Mouse (Mus musculus) forebrain, postnatal 0 days (tissue): ENCODE data around the gene Ppp1r13b. TPM values are rescaled to one million over a fixed set of nuclear protein-coding genes. Genes with fewer than 3 reads are reported as not detected.

ENCODE experiments used
- ATAC-seq: fragments of 200-750 bp; cut with Nextera tagmentation; 2 replicates; pipeline ENCODE4 v1.8.0; 2017; ENCODE audit warnings: mild to moderate bottlenecking, moderate library complexity
- DNase-seq: peaks from one replicate; pipeline ENCODE4 v3.0.0-alpha.2; 2015
- H3K27ac ChIP-seq: fragments of 300-500 bp; sonication (generic); 2 replicates; pipeline ENCODE4 v1.5.1; 2014; ENCODE audit warnings: low read depth, mild to moderate bottlenecking, antibody characterized with exemption, low read length, moderate library complexity, mixed read lengths
- H3K27me3 ChIP-seq: fragments of 300-500 bp; sonication (generic); 2 replicates; pipeline ENCODE4 v1.6.1; 2014; ENCODE audit warnings: mild to moderate bottlenecking, low read length, mixed read lengths; ENCODE audit not compliant: insufficient read depth
- H3K36me3 ChIP-seq: fragments of 300-500 bp; sonication (generic); 2 replicates; pipeline ENCODE4 v1.6.1; 2014; ENCODE audit warnings: mild to moderate bottlenecking, moderate library complexity; ENCODE audit not compliant: insufficient read depth
- H3K4me1 ChIP-seq: fragments of 300-500 bp; sonication (generic); 2 replicates; pipeline ENCODE4 v1.6.1; 2014; ENCODE audit warnings: antibody characterized with exemption; ENCODE audit not compliant: insufficient read depth
- H3K4me2 ChIP-seq: fragments of 300-500 bp; sonication (generic); 2 replicates; pipeline ENCODE4 v1.6.1; 2014; ENCODE audit warnings: low read depth, mild to moderate bottlenecking, moderate library complexity
- H3K4me3 ChIP-seq: fragments of 300-500 bp; sonication (generic); 2 replicates; pipeline ENCODE4 v1.5.1; 2014; ENCODE audit warnings: low read depth, low read length, mixed read lengths
- H3K9ac ChIP-seq: fragments of 300-500 bp; sonication (generic); 2 replicates; pipeline ENCODE4 v1.6.1; 2014; ENCODE audit warnings: mild to moderate bottlenecking
- H3K9me3 ChIP-seq: fragments of 300-500 bp; sonication (generic); 2 replicates; pipeline ENCODE4 v1.6.1; 2016; ENCODE audit warnings: low read length
- CTCF ChIP-seq: sonication (generic); IDR thresholded peaks from 2 replicates; pipeline ENCODE4 v1.5.1; 2016; ENCODE audit warnings: antibody characterized with exemption, control low read depth, low read depth
- WGBS: fragments of 180-500 bp; shearing (Covaris S2); extraction: QIAGEN DNeasy Blood & Tissue Kit; methylation state at CpG from one replicate; pipeline ENCODE4 v1.1.7; 2014; 5-methylcytosine and 5-hydroxymethylcytosine counted together
- polyA plus RNA-seq: library from polyadenylated mRNA; unstranded; fragments of >200 nt; fragmentation: Nextera tagmentation; extraction: Ambion mirVana; gene quantifications from 2 replicates; pipeline ENCODE4 v1.2.1, GENCODE M21; 2015
- total RNA-seq: library from RNA; depleted of rRNA; stranded (reverse); fragments of >200 nt; gene quantifications from 2 replicates; pipeline ENCODE4 v1.2.3, GENCODE M21; 2014

Gene Ppp1r13b
- total and polyA plus RNA-seq, 2 experiments from 2014 or later: 37.6 to 53.8 TPM

- Histone ChIP-seq H3K4me3 (no peak overlapping the region), H3K4me2 (no peak overlapping the region), H3K27ac (no peak overlapping the region), H3K9me3 (no peaks in the 10 kb centered on the region), H3K36me3 (no peaks in the 10 kb centered on the region; the same call in 1 of the 2 replicates), H3K9ac (no peak overlapping the region), H3K4me1 (no peaks in the 10 kb centered on the region), H3K27me3 (no peaks in the 10 kb centered on the region)
- no peak for TF ChIP-seq CTCF
- DNase-seq (no peak), ATAC-seq (no peak)
- WGBS: 74% methylated on average over 4 of the region's 4 CpGs
These were observed 54.4 kb downstream of the Ppp1r13b start for GRCm38 (mm10) chr12:111853546-111853945.

GRCm38 (mm10) chr12:111853011-111853436, 54.9 kb downstream of the Ppp1r13b start:
- Histone ChIP-seq H3K9ac (no peak overlapping the region), H3K9me3 (no peaks in the 10 kb centered on the region), H3K36me3 (no peaks in the 10 kb centered on the region; the same call in 1 of the 2 replicates), H3K4me1 (no peaks in the 10 kb centered on the region), H3K27ac (no peak overlapping the region), H3K4me3 (no peak overlapping the region), H3K4me2 (no peak overlapping the region), H3K27me3 (no peaks in the 10 kb centered on the region)
- TF ChIP-seq CTCF: no peak
- WGBS: 73% methylated on average over 10 of the region's 10 CpGs
- DNase-seq (no peak), ATAC-seq (no peak)

GRCm38 (mm10) chr12:111851745-111852144, 56.2 kb downstream of the Ppp1r13b start:
- peak; percentile 27 for DNase-seq
- 57% methylated on average over 5 of the region's 5 CpGs for WGBS
- no peak overlapping the region for H3K4me2 ChIP-seq
- no peaks in the 10 kb centered on the region for H3K27me3 ChIP-seq
- no peak for TF ChIP-seq CTCF
- H3K9ac ChIP-seq: no peak overlapping the region
- H3K4me1 ChIP-seq: no peaks in the 10 kb centered on the region
- H3K9me3 ChIP-seq: no peaks in the 10 kb centered on the region
- ATAC-seq: peak; percentile 62
- no peaks in the 10 kb centered on the region for H3K36me3 ChIP-seq
- no peak overlapping the region for H3K27ac ChIP-seq
- no peak overlapping the region for H3K4me3 ChIP-seq

GRCm38 (mm10) chr12:111851235-111851634, 56.7 kb downstream of the Ppp1r13b start:
- Histone ChIP-seq H3K27me3 (no peaks in the 10 kb centered on the region), H3K36me3 (no peaks in the 10 kb centered on the region), H3K4me2 (no peak overlapping the region), H3K9ac (no peak overlapping the region), H3K27ac (no peak overlapping the region), H3K4me1 (no peaks in the 10 kb centered on the region), H3K4me3 (no peak overlapping the region), H3K9me3 (no peaks in the 10 kb centered on the region)
- WGBS: 47% methylated on average over 2 of the region's 2 CpGs
- DNase-seq (no peak), ATAC-seq (no peak)
- peak; percentile 49 for TF ChIP-seq CTCF

- Histone ChIP-seq H3K9me3 (no peaks in the 10 kb centered on the region), H3K27me3 (no peaks in the 10 kb centered on the region), H3K9ac (no peak overlapping the region), H3K36me3 (peaks cover 8% of the 10 kb centered on the region; the same call in 1 of the 2 replicates), H3K4me3 (no peak overlapping the region), H3K27ac (no peak overlapping the region), H3K4me2 (no peak overlapping the region), H3K4me1 (no peaks in the 10 kb centered on the region)
- DNase-seq (no peak), ATAC-seq (no peak)
- TF ChIP-seq CTCF: no peak
- WGBS: 88% methylated on average over 9 of the region's 9 CpGs
These were observed 59.6 kb downstream of the Ppp1r13b start for GRCm38 (mm10) chr12:111848300-111848798.

- WGBS: 87% methylated on average over 10 of the region's 10 CpGs
- no peak for DNase-seq
These were observed 61.1 kb downstream of the Ppp1r13b start for GRCm38 (mm10) chr12:111846815-111847214.

GRCm38 (mm10) chr12:111845953-111846352, 62.0 kb downstream of the Ppp1r13b start:
- Histone ChIP-seq H3K9me3 (no peaks in the 10 kb centered on the region), H3K4me1 (no peaks in the 10 kb centered on the region), H3K36me3 (peaks cover 16% of the 10 kb centered on the region), H3K9ac (no peak overlapping the region), H3K27ac (no peak overlapping the region), H3K27me3 (no peaks in the 10 kb centered on the region), H3K4me2 (no peak overlapping the region), H3K4me3 (no peak overlapping the region)
- ATAC-seq (no peak), DNase-seq (no peak)
- no peak for TF ChIP-seq CTCF
- 90% methylated on average over 4 of the region's 4 CpGs for WGBS

More at GRCm38 (mm10) chr12:111846815-111847214, 61.1 kb downstream of the Ppp1r13b start:
- no peak for ATAC-seq
- no peak overlapping the region for H3K9ac ChIP-seq
- TF ChIP-seq CTCF: no peak
- H3K27ac ChIP-seq: no peak overlapping the region
- no peak overlapping the region for H3K4me3 ChIP-seq
- no peaks in the 10 kb centered on the region for H3K27me3 ChIP-seq
- H3K36me3 ChIP-seq: peaks cover 14% of the 10 kb centered on the region; the same call in 1 of the 2 replicates
- H3K9me3 ChIP-seq: no peaks in the 10 kb centered on the region
- H3K4me2 ChIP-seq: no peak overlapping the region
- no peaks in the 10 kb centered on the region for H3K4me1 ChIP-seq
